Mouse (Mus musculus): ENCODE measurements around the gene Nanos2.

Nanos2 gene

GRCm38 (mm10) chr7:19022189-19022958, 35.2 kb downstream of the Nanos2 start:
- no peak for DNase-seq

GRCm38 (mm10) chr7:19023357-19023814, 36.2 kb downstream of the Nanos2 start, which contains the start of gene Foxa3:
Foxa3 (minus strand) TSS chr7:19023538.
- peak; percentile 46 to 74 for DNase-seq

GRCm38 (mm10) chr7:19024096-19024506, 36.9 kb downstream of the Nanos2 start, which contains the start of gene Sympk:
Sympk (plus strand) TSS chr7:19024377.
- DNase-seq = peak; percentile 96

- DNase-seq = peak in 1 of 2 experiments; percentile 50
These were observed 37.5 kb downstream of the Nanos2 start for GRCm38 (mm10) chr7:19024581-19025255.

GRCm38 (mm10) chr7:19028067-19028466, 40.9 kb downstream of the Nanos2 start:
- DNase-seq = no peak

GRCm38 (mm10) chr7:19029084-19029653, 42.0 kb downstream of the Nanos2 start:
- peak; percentile 54 to 82 for DNase-seq

- DNase-seq = peak in 1 of 2 experiments; percentile 56
These were observed 44.4 kb downstream of the Nanos2 start for GRCm38 (mm10) chr7:19031641-19032040.
